Mouse (Mus musculus) midbrain, embryonic 13.5 days (tissue): ENCODE results near the gene Rpl22l1. TPM values are rescaled to one million over a fixed set of nuclear protein-coding genes. Genes with fewer than 3 reads are reported as not detected.

ENCODE experiments used
- ATAC-seq: fragments of 200-750 bp; cut with Nextera tagmentation; 2 replicates; pipeline ENCODE4 v1.8.0; 2017; ENCODE audit warnings: mild to moderate bottlenecking, moderate TSS enrichment, moderate library complexity
- H3K27ac ChIP-seq: fragments of 300-500 bp; sonication (generic); 2 replicates; pipeline ENCODE4 v1.5.1; 2015; ENCODE audit warnings: inconsistent platforms, mild to moderate bottlenecking, moderate library complexity
- H3K27me3 ChIP-seq: fragments of 300-500 bp; sonication (generic); 2 replicates; pipeline ENCODE4 v1.6.1; 2015; ENCODE audit warnings: mild to moderate bottlenecking, inconsistent platforms
- H3K36me3 ChIP-seq: fragments of 300-500 bp; sonication (generic); 2 replicates; pipeline ENCODE4 v1.6.1; 2015; ENCODE audit warnings: mild to moderate bottlenecking, inconsistent platforms
- H3K4me1 ChIP-seq: fragments of 300-500 bp; sonication (generic); replicated peaks from 2 replicates; pipeline ENCODE4 v1.6.1; 2015; ENCODE audit warnings: inconsistent platforms
- H3K4me2 ChIP-seq: fragments of 300-500 bp; sonication (generic); replicated peaks from 2 replicates; pipeline ENCODE4 v1.6.1; 2015; ENCODE audit warnings: moderate library complexity, mild to moderate bottlenecking, inconsistent platforms
- H3K4me3 ChIP-seq: fragments of 300-500 bp; sonication (generic); replicated peaks from 2 replicates; pipeline ENCODE4 v1.5.1; 2015; ENCODE audit warnings: mild to moderate bottlenecking, inconsistent platforms
- H3K9ac ChIP-seq: fragments of 300-500 bp; sonication (generic); replicated peaks from 2 replicates; pipeline ENCODE4 v1.6.1; 2015; ENCODE audit warnings: mild to moderate bottlenecking, inconsistent platforms
- H3K9me3 ChIP-seq: fragments of 300-500 bp; sonication (generic); 2 replicates; pipeline ENCODE4 v1.6.1; 2016; ENCODE audit warnings: mild to moderate bottlenecking, inconsistent platforms
- WGBS: fragments of 180-500 bp; shearing (Covaris S2); methylation state at CpG from one replicate; pipeline ENCODE4 v1.1.7; 2015; 5-methylcytosine and 5-hydroxymethylcytosine counted together
- polyA plus RNA-seq: library from polyadenylated mRNA; unstranded; fragments of >200 nt; fragmentation: Nextera tagmentation; extraction: Ambion mirVana; gene quantifications from 2 replicates; pipeline ENCODE4 v1.2.1, GENCODE M21; 2015

Gene Rpl22l1
- polyA plus RNA-seq, 1 experiment from 2014 or later, result 233 TPM

DNA sequence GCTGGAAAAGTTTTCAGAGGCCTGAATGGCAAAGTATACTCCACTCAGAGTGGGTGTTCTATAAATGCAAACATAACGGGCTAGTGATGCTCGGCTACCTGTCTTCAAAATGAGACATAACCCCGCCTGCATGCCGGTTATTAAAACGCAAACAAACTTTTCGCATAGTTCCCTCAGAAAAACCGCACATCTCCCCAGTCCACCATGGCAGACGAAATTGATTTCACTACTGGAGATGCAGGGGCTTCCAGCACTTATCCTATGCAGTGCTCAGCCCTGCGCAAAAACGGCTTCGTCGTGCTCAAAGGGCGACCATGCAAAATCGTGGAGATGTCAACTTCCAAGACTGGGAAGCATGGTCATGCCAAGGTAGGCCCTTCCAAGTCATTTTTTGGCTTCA, 23.4 kb upstream of the Rpl22l1 start:
- H3K9me3 ChIP-seq, result no peaks in the 10 kb centered on the region
- H3K36me3 ChIP-seq, result no peaks in the 10 kb centered on the region
- H3K27ac ChIP-seq, result no peak overlapping the region
- 22% methylated on average over 14 of the region's 14 CpGs for WGBS
- peak overlapping the region; percentile 73 for H3K4me3 ChIP-seq
- H3K4me2 ChIP-seq, result peak overlapping the region; percentile 92
- peaks cover 19% of the 10 kb centered on the region for H3K4me1 ChIP-seq
- peaks cover 15% of the 10 kb centered on the region; the same call in 1 of the 2 replicates for H3K27me3 ChIP-seq
- ATAC-seq, result no peak
- peak overlapping the region; percentile 80 for H3K9ac ChIP-seq

DNA sequence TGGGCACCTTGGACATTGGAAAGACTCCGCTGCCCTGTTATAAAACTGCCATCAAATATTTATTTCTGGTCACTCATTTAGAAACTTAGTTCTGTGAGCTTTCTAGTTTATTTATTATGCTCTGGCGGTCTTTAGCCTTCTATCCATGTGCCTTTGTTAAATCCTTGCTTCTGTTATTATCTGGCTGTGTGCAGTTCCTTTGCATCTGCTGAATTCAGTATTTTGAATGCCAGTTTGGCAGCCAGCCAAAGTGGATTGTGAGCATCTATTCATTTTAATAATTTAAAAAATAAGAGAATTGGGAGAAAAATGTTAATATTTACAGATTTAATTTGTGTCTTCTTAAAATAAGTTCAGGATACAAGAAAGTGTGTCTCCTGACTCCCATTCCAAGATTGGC, 21.1 kb upstream of the Rpl22l1 start:
- Histone ChIP-seq H3K9ac (no peak overlapping the region), H3K4me2 (no peak overlapping the region), H3K36me3 (no peaks in the 10 kb centered on the region), H3K4me1 (peaks cover 19% of the 10 kb centered on the region), H3K27ac (no peak overlapping the region), H3K4me3 (no peak overlapping the region), H3K9me3 (no peaks in the 10 kb centered on the region), H3K27me3 (peaks cover 14% of the 10 kb centered on the region; the same call in 1 of the 2 replicates)
- WGBS, result 66% methylated on average over 2 of the region's 2 CpGs
- no peak for ATAC-seq

DNA sequence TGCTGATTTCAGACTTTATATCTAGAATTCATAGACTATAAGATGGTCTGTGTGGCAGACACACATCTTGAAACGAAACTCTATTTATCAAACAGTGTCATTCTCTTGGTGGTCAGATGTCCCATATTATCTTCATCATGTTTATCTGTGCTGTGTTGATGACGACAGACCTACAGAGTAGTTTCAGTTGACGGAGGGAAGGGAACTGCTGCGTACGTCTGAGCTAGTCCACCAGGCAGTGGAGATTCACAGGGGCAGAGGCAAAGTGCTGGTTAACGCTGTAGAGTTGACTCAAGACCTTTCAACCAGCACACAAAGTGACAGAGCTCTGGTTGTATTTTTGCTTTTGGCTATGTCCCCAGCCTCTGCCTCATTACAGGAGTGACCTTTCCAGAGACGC, 10.4 kb upstream of the Rpl22l1 start:
- H3K9ac ChIP-seq, result no peak overlapping the region
- H3K27me3 ChIP-seq, result no peaks in the 10 kb centered on the region
- no peak overlapping the region for H3K27ac ChIP-seq
- H3K4me2 ChIP-seq, result no peak overlapping the region
- H3K9me3 ChIP-seq, result no peaks in the 10 kb centered on the region
- no peak for ATAC-seq
- H3K4me1 ChIP-seq, result no peaks in the 10 kb centered on the region
- 93% methylated on average over 7 of the region's 7 CpGs for WGBS
- no peak overlapping the region for H3K4me3 ChIP-seq
- no peaks in the 10 kb centered on the region for H3K36me3 ChIP-seq

DNA sequence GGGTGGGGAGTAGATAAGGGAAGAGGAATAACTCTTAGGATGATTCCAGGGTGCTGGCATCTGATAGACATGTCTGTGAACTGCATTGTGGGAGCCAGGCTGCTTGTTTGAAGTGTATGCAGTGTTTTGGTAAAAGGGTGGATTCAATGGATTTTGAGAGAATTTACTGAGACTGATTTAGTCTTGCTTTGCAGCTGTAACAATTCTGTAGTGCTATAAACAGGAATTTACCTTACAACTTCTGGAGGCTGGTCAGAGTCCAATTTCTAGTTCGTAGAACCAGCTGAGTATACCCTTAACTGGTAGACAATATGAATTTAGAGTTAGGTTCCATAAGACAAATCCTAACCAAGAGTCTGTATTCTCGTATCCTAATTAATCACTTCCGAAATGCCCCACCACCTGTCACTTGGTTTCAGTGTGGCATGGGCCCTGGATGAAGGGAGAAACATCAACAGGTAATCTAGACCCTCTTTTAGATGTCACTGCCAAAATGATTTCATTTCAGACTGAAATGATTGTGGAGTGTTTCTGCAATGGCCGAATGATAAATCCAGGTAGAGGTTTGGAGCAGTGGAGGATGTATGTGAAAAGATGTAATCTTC, 2.9 kb downstream of the Rpl22l1 start:
- WGBS, result 90% methylated on average over 4 of the region's 4 CpGs

DNA sequence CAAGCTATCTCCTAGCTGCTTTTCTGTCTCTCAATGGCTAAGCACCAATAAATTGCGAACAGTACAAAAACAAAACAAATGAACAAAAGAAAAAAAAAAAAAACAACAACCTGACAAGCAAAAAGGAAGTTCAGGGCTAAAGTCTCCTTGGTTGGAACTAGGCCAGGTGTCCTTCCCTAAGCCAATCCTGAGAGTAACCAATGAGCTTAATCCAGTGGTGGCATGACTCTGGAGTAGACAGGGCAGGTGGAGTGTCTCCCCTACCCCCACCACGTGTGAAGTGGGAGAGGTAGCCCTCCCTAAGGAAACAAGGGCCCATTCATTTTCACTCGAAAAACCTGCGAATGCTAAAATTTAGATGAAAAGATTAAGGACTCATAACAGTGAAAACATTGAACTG, 6.2 kb downstream of the Rpl22l1 start:
- H3K36me3 ChIP-seq, result peaks cover 24% of the 10 kb centered on the region
- H3K4me1 ChIP-seq, result peaks cover 5% of the 10 kb centered on the region
- no peak overlapping the region for H3K9ac ChIP-seq
- no peaks in the 10 kb centered on the region for H3K27me3 ChIP-seq
- no peak overlapping the region for H3K4me2 ChIP-seq
- WGBS, result 81% methylated on average over 4 of the region's 4 CpGs
- H3K9me3 ChIP-seq, result no peaks in the 10 kb centered on the region
- H3K27ac ChIP-seq, result no peak overlapping the region
- no peak overlapping the region for H3K4me3 ChIP-seq
- no peak for ATAC-seq

More for the DNA sequence above, 2.9 kb downstream of the Rpl22l1 start:
- no peak for ATAC-seq
- Histone ChIP-seq H3K9me3 (no peaks in the 10 kb centered on the region), H3K36me3 (peaks cover 24% of the 10 kb centered on the region), H3K4me3 (no peak overlapping the region), H3K9ac (no peak overlapping the region), H3K27ac (no peak overlapping the region), H3K4me1 (peaks cover 15% of the 10 kb centered on the region), H3K4me2 (no peak overlapping the region), H3K27me3 (no peaks in the 10 kb centered on the region)

DNA sequence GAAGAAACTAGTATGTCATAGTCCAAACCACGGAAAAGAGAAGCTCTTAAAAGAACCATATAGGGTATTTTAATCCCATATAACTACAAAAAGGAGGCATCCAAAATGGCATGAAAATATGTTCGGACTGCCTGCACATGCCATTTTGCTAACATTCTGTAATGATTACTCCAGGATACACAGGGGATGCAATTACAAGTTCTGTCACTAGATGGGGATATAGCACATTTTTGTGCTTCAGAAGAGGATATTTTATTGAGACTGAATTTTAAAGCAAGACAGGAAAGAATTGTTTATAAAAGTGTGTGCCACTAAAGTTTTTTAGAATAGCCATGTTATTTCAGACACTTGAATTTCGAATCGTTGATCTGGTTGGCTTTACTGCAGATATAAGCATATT, 9.1 kb downstream of the Rpl22l1 start:
- Histone ChIP-seq H3K36me3 (peaks cover 6% of the 10 kb centered on the region; the same call in 1 of the 2 replicates), H3K4me1 (no peaks in the 10 kb centered on the region), H3K9me3 (no peaks in the 10 kb centered on the region), H3K9ac (no peak overlapping the region), H3K4me3 (no peak overlapping the region), H3K4me2 (no peak overlapping the region), H3K27ac (no peak overlapping the region), H3K27me3 (no peaks in the 10 kb centered on the region)
- 13% methylated on average over 4 of the region's 4 CpGs for WGBS
- no peak for ATAC-seq

DNA sequence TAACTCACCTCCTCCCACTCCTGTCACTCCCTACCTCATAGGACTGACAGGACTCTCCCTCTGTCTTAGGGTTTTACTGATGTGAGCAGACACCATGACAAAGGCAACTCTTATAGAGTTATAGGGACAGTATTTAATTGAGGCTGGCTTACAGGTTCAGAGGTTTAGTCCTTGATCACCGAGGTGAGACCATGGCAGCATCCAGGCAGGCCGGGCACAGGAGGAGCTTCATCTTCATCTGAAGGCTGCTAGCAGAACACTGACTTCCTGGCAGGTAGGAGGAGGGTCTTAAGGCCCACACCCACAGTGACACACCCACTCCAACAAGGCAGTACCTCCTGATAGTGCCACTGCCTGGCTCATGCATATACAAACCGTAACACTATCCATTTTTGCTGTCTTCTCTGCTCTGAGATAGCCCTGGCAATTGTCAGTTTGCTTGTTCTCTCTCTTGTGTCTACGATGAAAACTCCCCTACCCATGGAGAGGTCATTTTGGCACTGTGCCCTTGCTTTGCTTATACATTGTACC, 10.8 kb downstream of the Rpl22l1 start:
- no peak overlapping the region for H3K4me2 ChIP-seq
- H3K27ac ChIP-seq, result no peak overlapping the region
- WGBS, result 83% methylated on average over 4 of the region's 4 CpGs
- H3K36me3 ChIP-seq, result no peaks in the 10 kb centered on the region
- no peaks in the 10 kb centered on the region for H3K27me3 ChIP-seq
- H3K9me3 ChIP-seq, result no peaks in the 10 kb centered on the region
- ATAC-seq, result no peak
- H3K4me3 ChIP-seq, result no peak overlapping the region
- H3K4me1 ChIP-seq, result no peaks in the 10 kb centered on the region
- no peak overlapping the region for H3K9ac ChIP-seq

DNA sequence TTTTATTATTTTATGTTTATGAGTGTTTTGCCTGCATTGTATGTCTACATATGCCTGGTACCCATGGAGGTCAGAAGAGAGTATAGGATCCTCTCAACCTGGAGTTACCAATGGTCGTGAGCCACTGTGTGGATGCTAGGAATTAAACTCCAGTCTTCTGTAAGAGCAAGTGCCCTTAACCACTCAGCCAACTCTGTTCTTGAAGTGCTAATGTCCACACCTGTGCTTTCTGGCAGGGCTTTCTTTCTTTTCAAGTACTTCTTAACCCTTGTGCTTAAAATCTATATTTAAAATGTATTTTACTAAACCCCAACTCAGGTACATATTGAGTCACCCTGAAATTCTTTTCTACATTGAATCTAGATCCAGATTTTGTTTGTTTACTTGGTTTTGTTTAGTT, 21.0 kb downstream of the Rpl22l1 start:
- 87% methylated on average over 1 of the region's 1 CpGs for WGBS
- Histone ChIP-seq H3K4me1 (no peaks in the 10 kb centered on the region), H3K27ac (no peak overlapping the region), H3K4me3 (no peak overlapping the region), H3K27me3 (no peaks in the 10 kb centered on the region), H3K9ac (no peak overlapping the region), H3K9me3 (no peaks in the 10 kb centered on the region), H3K4me2 (no peak overlapping the region), H3K36me3 (no peaks in the 10 kb centered on the region)
- ATAC-seq, result no peak

DNA sequence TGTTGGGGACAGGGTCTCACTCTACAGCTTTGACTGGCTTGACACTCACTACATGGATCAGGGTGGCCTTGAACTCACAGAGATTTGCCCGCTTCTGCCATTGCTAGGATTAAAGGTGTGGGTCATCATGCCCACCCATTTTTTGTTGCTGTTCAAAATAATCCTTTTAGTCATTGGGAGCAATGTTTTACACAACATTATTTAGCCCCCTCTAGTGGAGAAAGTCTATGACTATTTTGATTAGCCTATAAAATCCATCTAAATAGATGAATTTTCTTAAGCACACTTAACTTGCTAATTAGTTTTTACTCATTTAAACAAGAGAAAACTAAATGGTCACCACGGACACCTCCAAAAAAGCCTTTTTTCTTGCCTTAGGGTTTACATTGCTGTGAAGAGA, 22.4 kb downstream of the Rpl22l1 start:
- WGBS, result 83% methylated on average over 2 of the region's 2 CpGs
- Histone ChIP-seq H3K4me1 (no peaks in the 10 kb centered on the region), H3K9ac (no peak overlapping the region), H3K27me3 (no peaks in the 10 kb centered on the region), H3K36me3 (no peaks in the 10 kb centered on the region), H3K4me2 (no peak overlapping the region), H3K27ac (no peak overlapping the region), H3K4me3 (no peak overlapping the region), H3K9me3 (no peaks in the 10 kb centered on the region)
- ATAC-seq, result no peak

DNA sequence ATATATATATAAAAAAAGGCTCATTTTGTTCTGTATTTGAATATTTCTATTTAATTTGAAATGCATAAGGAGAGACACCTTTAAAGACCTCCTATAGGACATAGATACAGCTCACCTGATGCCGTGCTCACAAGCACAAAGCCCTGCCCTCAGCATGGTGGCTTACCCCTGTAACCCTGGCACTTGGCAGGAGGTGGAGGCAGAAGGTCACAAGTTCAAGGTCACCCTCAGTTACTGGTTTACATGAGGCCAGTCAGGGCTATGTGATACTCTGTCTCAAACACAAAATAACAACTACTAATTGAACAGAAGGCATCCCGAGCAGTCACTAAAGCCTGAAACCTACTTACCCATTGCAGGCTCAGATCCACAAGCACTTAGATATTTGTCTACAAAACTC, 24.2 kb downstream of the Rpl22l1 start:
- H3K4me2 ChIP-seq, result no peak overlapping the region
- 94% methylated on average over 2 of the region's 2 CpGs for WGBS
- H3K36me3 ChIP-seq, result no peaks in the 10 kb centered on the region
- H3K4me3 ChIP-seq, result no peak overlapping the region
- no peak overlapping the region for H3K9ac ChIP-seq
- H3K9me3 ChIP-seq, result no peaks in the 10 kb centered on the region
- no peaks in the 10 kb centered on the region for H3K4me1 ChIP-seq
- no peak for ATAC-seq
- H3K27me3 ChIP-seq, result no peaks in the 10 kb centered on the region
- H3K27ac ChIP-seq, result no peak overlapping the region

DNA sequence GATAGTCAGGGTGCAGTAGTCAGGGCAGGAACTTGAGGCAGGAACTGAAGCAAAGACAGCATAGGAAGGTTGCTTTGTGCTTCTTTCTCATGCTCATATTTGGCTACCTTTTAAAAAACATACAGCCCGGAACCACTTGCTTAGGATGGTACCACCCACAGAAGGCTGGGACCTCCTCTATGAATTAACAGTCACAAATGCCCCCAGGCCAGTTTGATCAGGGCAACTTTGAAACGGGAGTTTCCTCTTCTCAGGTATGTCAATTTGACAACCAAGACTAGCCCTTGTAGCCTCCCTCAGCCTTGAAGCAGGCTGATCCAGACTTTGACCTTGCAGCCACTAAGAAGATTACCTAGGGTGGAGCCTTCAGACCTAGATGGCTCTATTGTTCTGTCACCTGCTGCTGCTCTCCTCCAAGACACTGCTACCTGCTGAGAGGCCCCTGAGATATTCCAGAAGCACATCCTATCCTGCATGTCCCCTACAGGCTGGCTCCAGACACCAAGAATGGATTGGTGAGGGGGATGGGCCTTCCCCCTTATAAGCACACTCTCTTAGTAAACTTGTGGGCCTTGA, 31.6 kb downstream of the Rpl22l1 start:
- Histone ChIP-seq H3K27ac (no peak overlapping the region), H3K9ac (no peak overlapping the region), H3K4me1 (0 out of 2 replicates have a peak, but pooled peaks cover 2% of the 10 kb centered on the region), H3K9me3 (no peaks in the 10 kb centered on the region), H3K4me3 (no peak overlapping the region), H3K36me3 (no peaks in the 10 kb centered on the region), H3K4me2 (no peak overlapping the region), H3K27me3 (no peaks in the 10 kb centered on the region)
- no peak for ATAC-seq
- 88% methylated on average over 2 of the region's 2 CpGs for WGBS

DNA sequence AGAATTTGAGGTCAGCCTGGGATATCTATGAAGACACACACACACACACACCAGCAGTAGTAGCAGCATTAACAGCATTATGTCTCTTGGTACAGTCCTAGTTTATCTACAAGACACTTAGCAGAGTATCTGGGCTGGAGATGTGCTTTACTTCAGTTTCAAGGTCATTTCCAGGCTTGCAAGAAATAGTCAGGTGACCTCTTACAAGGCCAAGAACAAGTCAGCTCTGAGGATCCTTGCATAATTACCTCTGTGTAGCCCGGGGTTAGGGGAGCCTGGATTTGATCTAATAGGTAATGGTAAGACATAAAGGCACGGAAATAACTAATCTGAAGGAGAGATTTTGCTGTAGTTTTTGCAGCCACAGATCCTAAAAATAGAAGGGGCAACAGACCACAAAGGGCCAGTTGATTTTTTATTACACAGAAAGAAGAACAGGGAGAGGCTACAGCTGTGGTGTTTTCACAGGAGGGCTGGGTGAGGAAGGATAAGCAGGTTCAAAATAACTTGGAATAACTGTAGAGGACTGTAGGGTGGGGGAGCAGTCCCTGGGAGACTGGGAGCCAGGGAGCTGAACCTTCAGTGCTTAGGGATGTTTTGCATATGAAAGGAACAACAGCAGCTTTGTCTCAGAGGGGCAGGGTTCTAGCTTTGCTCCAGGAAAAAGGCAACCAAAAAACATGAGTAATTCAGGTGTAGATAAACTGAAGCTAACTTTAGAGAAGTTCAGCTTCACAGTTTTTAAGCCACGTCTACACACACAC, 36.8 kb downstream of the Rpl22l1 start:
- WGBS, result 22% methylated on average over 3 of the region's 3 CpGs
- Histone ChIP-seq H3K4me1 (0 out of 2 replicates have a peak, but pooled peaks cover 7% of the 10 kb centered on the region), H3K9me3 (no peaks in the 10 kb centered on the region), H3K27ac (no peak overlapping the region), H3K4me3 (no peak overlapping the region), H3K36me3 (no peaks in the 10 kb centered on the region), H3K4me2 (no peak overlapping the region), H3K27me3 (no peaks in the 10 kb centered on the region), H3K9ac (no peak overlapping the region)
- ATAC-seq, result 0 out of 2 replicates have a peak, but pooled peaks have one; percentile 30
